Mouse (Mus musculus) limb, embryonic 11.5 days (tissue): ENCODE data around the gene Vezf1. TPM values are rescaled to one million over a fixed set of nuclear protein-coding genes. Genes with fewer than 3 reads are reported as not detected.

Experiments used
- ATAC-seq: fragments of 200-750 bp; cut with Nextera tagmentation; 2 replicates; pipeline ENCODE4 v1.8.0; 2017; ENCODE audit warnings: low read depth; ENCODE audit not compliant: insufficient number of reproducible peaks, low FRiP score, low TSS enrichment
- DNase-seq: peaks from one replicate; pipeline ENCODE4 v3.0.0-alpha.2; 2015; ENCODE audit warnings: low spot score
- H3K27ac ChIP-seq: fragments of 300-500 bp; sonication (generic); replicated peaks from 2 replicates; pipeline ENCODE4 v1.5.1; 2014; ENCODE audit warnings: low read depth, mild to moderate bottlenecking, low read length
- H3K27me3 ChIP-seq: fragments of 300-500 bp; sonication (generic); 2 replicates; pipeline ENCODE4 v1.6.1; 2014; ENCODE audit warnings: mild to moderate bottlenecking, low read length, mixed read lengths; ENCODE audit not compliant: control insufficient read depth, insufficient read depth
- H3K36me3 ChIP-seq: fragments of 300-500 bp; sonication (generic); 2 replicates; pipeline ENCODE4 v1.6.1; 2014; ENCODE audit warnings: mild to moderate bottlenecking, low read length, moderate library complexity, mixed read lengths; ENCODE audit not compliant: control insufficient read depth, insufficient read depth
- H3K4me1 ChIP-seq: fragments of 300-500 bp; sonication (generic); 2 replicates; pipeline ENCODE4 v1.6.1; 2014; ENCODE audit warnings: low read length, mixed read lengths; ENCODE audit not compliant: control insufficient read depth, insufficient read depth
- H3K4me2 ChIP-seq: fragments of 300-500 bp; sonication (generic); 2 replicates; pipeline ENCODE4 v1.6.1; 2014; ENCODE audit warnings: low read depth, mild to moderate bottlenecking, moderate library complexity; ENCODE audit not compliant: severe bottlenecking
- H3K4me3 ChIP-seq: fragments of 300-500 bp; sonication (generic); 2 replicates; pipeline ENCODE4 v1.5.1; 2014; ENCODE audit warnings: low read depth, low read length
- H3K9ac ChIP-seq: fragments of 300-500 bp; sonication (generic); 2 replicates; pipeline ENCODE4 v1.6.1; 2014; ENCODE audit warnings: mild to moderate bottlenecking, low read length
- H3K9me3 ChIP-seq: fragments of 300-500 bp; sonication (generic); 2 replicates; pipeline ENCODE4 v1.6.1; 2016; ENCODE audit warnings: low read length; ENCODE audit not compliant: control insufficient read depth
- WGBS: fragments of 180-500 bp; shearing (Covaris S2); extraction: QIAGEN DNeasy Blood & Tissue Kit; methylation state at CpG from one replicate; pipeline ENCODE4 v1.1.7; 2014; 5-methylcytosine and 5-hydroxymethylcytosine counted together
- polyA plus RNA-seq: library from polyadenylated mRNA; unstranded; fragments of >200 nt; fragmentation: Nextera tagmentation; extraction: Ambion mirVana; gene quantifications from 2 replicates; pipeline ENCODE4 v1.2.1, GENCODE M21; 2014

Vezf1 gene
- polyA plus RNA-seq, 1 experiment from 2014 or later = 67.5 TPM

GRCm38 (mm10) chr11:88059141-88059540, 8.9 kb upstream of the Vezf1 start:
- H3K27me3 ChIP-seq = no peaks in the 10 kb centered on the region
- peak; percentile 42 for DNase-seq
- no peak overlapping the region for H3K4me2 ChIP-seq
- H3K4me1 ChIP-seq = no peaks in the 10 kb centered on the region
- WGBS = 41% methylated on average over 2 of the region's 2 CpGs
- ATAC-seq = peak; percentile 69
- no peaks in the 10 kb centered on the region for H3K36me3 ChIP-seq
- no peak overlapping the region for H3K27ac ChIP-seq
- no peak overlapping the region for H3K9ac ChIP-seq
- H3K9me3 ChIP-seq = no peaks in the 10 kb centered on the region
- H3K4me3 ChIP-seq = no peak overlapping the region

DNA sequence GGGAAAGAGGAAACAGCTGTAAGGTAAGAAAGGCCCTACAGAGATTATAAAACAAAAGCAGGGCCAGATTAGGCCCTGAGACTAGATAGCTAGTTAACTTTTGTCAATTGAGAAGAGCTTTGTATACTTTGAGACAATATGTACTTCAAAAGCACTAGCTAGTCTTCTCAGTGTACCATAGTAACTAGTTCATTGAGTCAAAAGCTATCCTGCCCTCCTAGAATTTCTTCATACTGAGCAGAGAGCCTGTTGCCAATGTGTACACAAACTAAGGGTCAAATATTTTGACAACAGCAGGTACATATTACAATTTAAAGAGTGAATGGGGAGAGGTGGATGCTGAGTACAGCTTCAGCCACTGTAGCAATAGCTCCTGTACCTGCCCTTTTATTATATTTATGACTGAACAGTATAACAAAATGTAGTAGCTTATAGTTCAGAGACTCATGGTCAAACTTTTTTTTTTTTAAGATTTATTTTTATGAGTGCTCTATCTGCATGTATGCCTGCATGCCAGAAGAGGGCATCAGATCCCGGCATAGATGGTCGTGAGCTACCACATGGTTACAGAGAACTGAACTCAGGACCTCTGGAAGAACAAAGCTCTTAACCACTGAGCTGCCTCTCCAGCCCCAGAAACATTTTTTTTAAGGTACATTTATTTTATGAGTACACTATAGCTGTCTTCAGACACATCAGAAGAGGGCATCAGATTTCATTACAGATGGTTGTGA, 6.0 kb upstream of the Vezf1 start:
- Histone ChIP-seq H3K9me3 (no peaks in the 10 kb centered on the region), H3K4me2 (no peak overlapping the region), H3K9ac (no peak overlapping the region), H3K27ac (no peak overlapping the region), H3K4me1 (0 out of 2 replicates have a peak, but pooled peaks cover under 1% of the 10 kb centered on the region), H3K4me3 (no peak overlapping the region), H3K27me3 (no peaks in the 10 kb centered on the region), H3K36me3 (no peaks in the 10 kb centered on the region)
- ATAC-seq = no peak
- no peak for DNase-seq
- WGBS = 77% methylated on average over 2 of the region's 2 CpGs

GRCm38 (mm10) chr11:88065732-88066131, 2.3 kb upstream of the Vezf1 start:
- no peak overlapping the region for H3K27ac ChIP-seq
- peaks cover 8% of the 10 kb centered on the region; the same call in 1 of the 2 replicates for H3K4me1 ChIP-seq
- H3K9me3 ChIP-seq = no peaks in the 10 kb centered on the region
- no peak overlapping the region for H3K9ac ChIP-seq
- ATAC-seq (no peak), DNase-seq (no peak)
- no peaks in the 10 kb centered on the region for H3K36me3 ChIP-seq
- no peak overlapping the region for H3K4me3 ChIP-seq
- H3K27me3 ChIP-seq = no peaks in the 10 kb centered on the region
- H3K4me2 ChIP-seq = no peak overlapping the region

- WGBS = 4% methylated on average over 8 of the region's 8 CpGs
- ATAC-seq = no peak
Observed at GRCm38 (mm10) chr11:88067191-88067585, 891 bp upstream of the Vezf1 start.

DNA sequence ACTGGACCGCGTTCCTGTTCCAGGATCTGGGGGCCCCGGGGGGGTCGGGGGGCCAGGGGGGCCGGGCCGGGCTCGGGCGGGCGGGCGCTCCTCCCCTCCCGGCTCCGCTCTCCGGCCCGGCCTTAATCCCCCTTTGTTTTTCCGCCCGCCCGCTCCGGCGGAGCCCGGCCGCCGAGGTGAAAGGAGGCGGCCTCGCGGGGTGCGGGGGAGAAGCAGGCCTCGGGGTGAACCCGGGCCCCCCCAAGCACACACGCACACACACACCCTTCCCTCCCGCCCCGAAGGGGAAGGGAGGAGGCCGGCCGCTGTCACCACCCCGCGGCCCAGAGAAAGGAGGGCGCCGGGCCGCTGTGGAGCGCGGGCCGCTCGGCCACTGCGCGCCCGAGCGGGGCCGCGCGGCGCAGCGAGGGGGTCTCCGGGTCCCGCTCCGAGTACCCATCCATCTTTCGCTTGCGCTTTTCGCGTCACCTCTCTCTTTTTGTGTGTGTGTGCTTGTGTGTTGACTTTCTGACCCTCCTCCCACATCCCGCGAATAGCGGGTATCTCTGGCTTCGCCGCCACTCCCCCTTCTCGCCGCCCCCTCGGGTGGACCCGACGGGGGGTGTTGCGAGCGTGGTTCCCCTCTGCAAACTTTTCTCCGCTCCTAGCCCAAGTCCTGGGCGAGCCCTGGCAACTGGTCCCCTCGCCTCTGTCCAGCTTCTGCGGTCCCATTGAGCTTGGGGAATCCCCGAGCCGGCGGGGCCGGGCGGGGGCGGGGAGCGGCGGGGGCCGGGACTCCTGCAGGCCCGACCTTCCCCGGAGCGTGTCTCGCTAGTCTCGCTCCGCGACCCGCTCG, 549 bp downstream of the Vezf1 start:
- Histone ChIP-seq H3K36me3 (peaks cover 5% of the 10 kb centered on the region; the same call in 1 of the 2 replicates), H3K9ac (peak overlapping the region; percentile 99), H3K27me3 (no peaks in the 10 kb centered on the region), H3K27ac (peak overlapping the region; percentile 97), H3K4me3 (peak overlapping the region; percentile 98), H3K4me1 (peaks cover 14% of the 10 kb centered on the region), H3K9me3 (no peaks in the 10 kb centered on the region), H3K4me2 (peak overlapping the region; percentile 74)
- DNase-seq (peak; percentile 74), ATAC-seq (peak; percentile 75)
- WGBS = under 1% methylated on average over 72 of the region's 92 CpGs

More at GRCm38 (mm10) chr11:88067191-88067585, 891 bp upstream of the Vezf1 start:
- Histone ChIP-seq H3K4me3 (peak overlapping the region; percentile 98), H3K9me3 (no peaks in the 10 kb centered on the region), H3K9ac (peak overlapping the region; percentile 99), H3K27ac (peak overlapping the region; percentile 97), H3K27me3 (no peaks in the 10 kb centered on the region), H3K4me1 (peaks cover 14% of the 10 kb centered on the region), H3K36me3 (no peaks in the 10 kb centered on the region), H3K4me2 (peak overlapping the region; percentile 74)
- DNase-seq = no peak

GRCm38 (mm10) chr11:88069246-88069570, 1.1 kb downstream of the Vezf1 start:
- no peaks in the 10 kb centered on the region for H3K9me3 ChIP-seq
- no peaks in the 10 kb centered on the region for H3K27me3 ChIP-seq
- H3K36me3 ChIP-seq = peaks cover 6% of the 10 kb centered on the region; the same call in 1 of the 2 replicates
- DNase-seq = no peak
- 0% methylated on average over 12 of the region's 12 CpGs for WGBS
- H3K4me3 ChIP-seq = peak overlapping the region; percentile 98
- no peak for ATAC-seq
- H3K4me1 ChIP-seq = peaks cover 14% of the 10 kb centered on the region
- peak overlapping the region; percentile 74 for H3K4me2 ChIP-seq
- peak overlapping the region; percentile 97 for H3K27ac ChIP-seq
- peak overlapping the region; percentile 99 for H3K9ac ChIP-seq

GRCm38 (mm10) chr11:88070392-88070791, 2.3 kb downstream of the Vezf1 start:
- H3K27ac ChIP-seq = no peak overlapping the region
- no peaks in the 10 kb centered on the region for H3K27me3 ChIP-seq
- no peak for ATAC-seq
- WGBS = 48% methylated on average over 4 of the region's 4 CpGs
- no peaks in the 10 kb centered on the region for H3K9me3 ChIP-seq
- H3K36me3 ChIP-seq = peaks cover 9% of the 10 kb centered on the region; the same call in 1 of the 2 replicates
- H3K4me1 ChIP-seq = peaks cover 14% of the 10 kb centered on the region
- no peak for DNase-seq
- no peak overlapping the region for H3K9ac ChIP-seq
- H3K4me3 ChIP-seq = peak overlapping the region; percentile 98
- H3K4me2 ChIP-seq = peak overlapping the region; percentile 74

DNA sequence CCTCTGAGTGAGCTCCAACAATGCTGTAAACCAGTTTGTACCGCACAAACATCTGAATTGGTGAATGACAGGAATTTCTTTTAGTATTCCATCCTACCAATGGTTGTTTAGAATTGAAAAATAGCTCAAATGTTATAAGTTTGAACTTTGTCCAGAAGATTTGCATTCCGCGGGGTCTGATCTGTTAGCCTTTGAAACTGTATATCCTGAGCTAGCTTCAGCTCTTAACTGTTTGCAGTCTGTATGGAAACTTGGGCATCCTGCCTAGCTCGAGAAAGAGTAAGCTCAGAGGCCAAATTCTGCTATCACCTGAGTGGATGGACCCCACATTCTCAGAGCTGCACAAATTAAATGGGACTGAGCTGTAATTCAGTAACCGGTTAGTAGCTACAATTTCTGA, 3.0 kb downstream of the Vezf1 start:
- Histone ChIP-seq H3K4me3 (no peak overlapping the region), H3K9me3 (no peaks in the 10 kb centered on the region), H3K36me3 (peaks cover 9% of the 10 kb centered on the region; the same call in 1 of the 2 replicates), H3K27me3 (no peaks in the 10 kb centered on the region), H3K9ac (no peak overlapping the region), H3K4me2 (no peak overlapping the region), H3K4me1 (peaks cover 14% of the 10 kb centered on the region), H3K27ac (no peak overlapping the region)
- ATAC-seq = no peak
- 59% methylated on average over 5 of the region's 5 CpGs for WGBS
- DNase-seq = no peak
